Mouse (Mus musculus) stomach, postnatal 0 days (tissue): ENCODE results near the gene BC024063. TPM values are rescaled to one million over a fixed set of nuclear protein-coding genes. Genes with fewer than 3 reads are reported as not detected.

Experiments used
- ATAC-seq: fragments of 200-750 bp; cut with Nextera tagmentation; 2 replicates; pipeline ENCODE4 v1.8.0; 2017; ENCODE audit not compliant: low FRiP score, low TSS enrichment
- DNase-seq: peaks from one replicate; pipeline ENCODE4 v3.0.0-alpha.2; 2016; ENCODE audit warnings: low spot score
- H3K27ac ChIP-seq: fragments of 300-500 bp; sonication (generic); replicated peaks from 2 replicates; pipeline ENCODE4 v1.5.1; 2014; ENCODE audit warnings: mild to moderate bottlenecking, control low read depth
- H3K27me3 ChIP-seq: fragments of 300-500 bp; sonication (generic); 2 replicates; pipeline ENCODE4 v1.6.1; 2014; ENCODE audit warnings: low read length; ENCODE audit not compliant: control insufficient read depth, insufficient read depth
- H3K36me3 ChIP-seq: fragments of 300-500 bp; sonication (generic); 2 replicates; pipeline ENCODE4 v1.6.1; 2014; ENCODE audit warnings: low read length, mixed read lengths; ENCODE audit not compliant: control insufficient read depth, insufficient read depth
- H3K4me1 ChIP-seq: fragments of 300-500 bp; sonication (generic); replicated peaks from 2 replicates; pipeline ENCODE4 v1.6.1; 2014; ENCODE audit warnings: antibody characterized with exemption; ENCODE audit not compliant: control insufficient read depth, insufficient read depth
- H3K4me2 ChIP-seq: fragments of 300-500 bp; sonication (generic); replicated peaks from 2 replicates; pipeline ENCODE4 v1.6.1; 2014; ENCODE audit warnings: low read depth, mild to moderate bottlenecking, control low read depth, moderate library complexity
- H3K4me3 ChIP-seq: fragments of 300-500 bp; sonication (generic); 2 replicates; pipeline ENCODE4 v1.5.1; 2014; ENCODE audit warnings: low read depth, low read length, control low read depth
- H3K9ac ChIP-seq: fragments of 300-500 bp; sonication (generic); 2 replicates; pipeline ENCODE4 v1.6.1; 2014; ENCODE audit warnings: mild to moderate bottlenecking, low read length, control low read depth, mixed read lengths
- H3K9me3 ChIP-seq: fragments of 300-500 bp; sonication (generic); 2 replicates; pipeline ENCODE4 v1.6.1; 2016; ENCODE audit warnings: low read length; ENCODE audit not compliant: control insufficient read depth
- CTCF ChIP-seq: IDR thresholded peaks from 2 replicates; pipeline ENCODE4 v1.5.1; 2016; ENCODE audit warnings: antibody characterized with exemption, low read depth, mild to moderate bottlenecking, moderate library complexity
- EP300 ChIP-seq: optimal IDR thresholded peaks from 2 replicates; pipeline ENCODE3; 2016; ENCODE audit warnings: antibody characterized with exemption
- WGBS: fragments of 180-500 bp; shearing (Covaris S2); extraction: QIAGEN DNeasy Blood & Tissue Kit; methylation state at CpG from one replicate; pipeline ENCODE4 v1.1.7; 2014; 5-methylcytosine and 5-hydroxymethylcytosine counted together
- polyA plus RNA-seq: library from polyadenylated mRNA; unstranded; fragments of >200 nt; fragmentation: Nextera tagmentation; extraction: Ambion mirVana; gene quantifications from 2 replicates; pipeline ENCODE4 v1.2.1, GENCODE M21; 2015

Gene BC024063
- polyA plus RNA-seq, 1 experiment from 2014 or later: 0.97 TPM

DNA sequence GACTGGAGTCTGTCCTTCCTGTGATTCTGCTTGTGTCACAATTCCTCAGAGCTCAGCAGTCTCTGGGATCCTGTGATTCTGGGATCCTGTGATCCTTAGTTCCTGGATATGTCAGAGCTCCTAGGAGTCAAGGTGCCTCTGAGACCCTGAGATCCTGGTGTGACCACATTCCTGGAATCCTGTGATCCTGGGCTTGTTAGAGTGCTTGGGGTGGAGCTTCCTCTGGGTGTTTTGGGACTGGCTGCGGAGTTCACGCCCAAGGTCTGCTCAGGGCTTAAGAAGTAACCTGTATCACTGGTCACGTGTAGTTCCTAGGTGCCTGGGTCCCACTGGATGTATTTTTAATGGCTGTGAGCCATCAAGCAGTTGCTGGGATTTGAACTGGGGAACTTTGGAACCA is 34.1 kb downstream of the BC024063 start:
- no peaks in the 10 kb centered on the region for H3K9me3 ChIP-seq
- H3K4me3 ChIP-seq: no peak overlapping the region
- H3K9ac ChIP-seq: no peak overlapping the region
- ATAC-seq (no peak), DNase-seq (no peak)
- TF ChIP-seq EP300: no peak
- TF ChIP-seq CTCF: no peak
- H3K36me3 ChIP-seq: no peaks in the 10 kb centered on the region
- no peak overlapping the region for H3K27ac ChIP-seq
- no peak overlapping the region for H3K4me2 ChIP-seq
- 87% methylated on average over 3 of the region's 3 CpGs for WGBS
- no peaks in the 10 kb centered on the region for H3K27me3 ChIP-seq
- no peaks in the 10 kb centered on the region for H3K4me1 ChIP-seq

DNA sequence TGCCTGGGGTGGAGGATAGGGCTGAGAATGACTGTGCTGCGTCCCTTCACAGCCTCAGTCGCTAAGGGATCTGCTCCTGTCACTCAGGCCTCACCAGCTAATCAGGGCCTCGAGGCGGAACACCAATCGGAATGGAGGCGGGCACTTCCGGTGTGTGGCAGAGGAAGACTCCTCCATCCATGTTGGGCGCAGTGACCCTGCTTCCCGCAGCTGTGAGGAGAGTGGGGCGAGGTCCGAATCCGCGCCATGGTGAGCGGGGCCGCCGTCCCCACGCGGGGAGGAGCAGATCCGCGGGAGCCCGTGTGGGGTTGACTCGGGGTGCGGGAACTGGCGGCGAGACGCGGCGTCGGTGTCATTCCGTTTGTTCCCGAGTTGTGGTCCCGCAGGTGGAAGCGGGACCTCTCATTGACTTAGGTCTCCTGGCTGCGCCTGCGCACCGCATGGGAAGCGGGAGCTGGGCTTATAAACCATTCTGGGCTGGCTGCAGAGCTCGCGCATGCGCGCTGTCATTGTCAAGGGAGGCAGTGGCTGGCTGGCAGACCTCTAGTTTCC is 44.8 kb downstream of the BC024063 start, which contains the start of gene AU041133:
TSS of gene AU041133 (plus strand) at position 164 of the 552 bp plus-strand sequence.
- DNase-seq (peak; percentile 89), ATAC-seq (peak; percentile 99)
- no peaks in the 10 kb centered on the region for H3K27me3 ChIP-seq
- WGBS: under 1% methylated on average over 41 of the region's 41 CpGs
- H3K4me2 ChIP-seq: peak within 1 kb of the TSS; percentile 65
- no peak for TF ChIP-seq CTCF
- no peak for TF ChIP-seq EP300
- H3K4me3 ChIP-seq: peak within 1 kb of the TSS; percentile 72
- H3K36me3 ChIP-seq: no peaks in the 10 kb centered on the region
- H3K9ac ChIP-seq: peak within 1 kb of the TSS; percentile 75
- 0 out of 2 replicates have a peak, but pooled peaks cover 2% of the 10 kb centered on the region for H3K9me3 ChIP-seq
- H3K4me1 ChIP-seq: no peaks in the 10 kb centered on the region
- H3K27ac ChIP-seq: peak within 1 kb of the TSS; percentile 80

DNA sequence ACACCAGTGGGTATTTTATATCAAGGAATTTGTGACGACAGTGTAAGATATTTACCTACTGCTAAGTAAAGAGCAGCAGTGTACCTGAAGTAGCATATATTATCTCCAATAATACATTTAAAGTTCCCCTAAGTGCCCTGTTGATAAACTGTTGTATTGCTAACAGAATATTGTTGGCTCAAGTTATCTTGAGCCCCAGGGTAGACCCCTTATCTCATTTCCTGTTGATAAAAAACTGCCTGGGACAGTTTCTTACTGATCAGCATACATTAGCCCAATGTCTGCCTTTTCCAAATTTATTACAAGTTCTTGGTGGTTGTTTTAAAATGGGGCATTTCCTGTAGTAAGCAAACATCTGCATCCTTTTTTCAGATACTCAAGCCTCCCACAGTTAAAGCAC is 62.1 kb downstream of the BC024063 start:
- WGBS: 79% methylated on average over 1 of the region's 1 CpGs
- Histone ChIP-seq H3K4me3 (no peak overlapping the region), H3K4me1 (no peaks in the 10 kb centered on the region), H3K9ac (no peak overlapping the region), H3K27me3 (no peaks in the 10 kb centered on the region), H3K4me2 (no peak overlapping the region), H3K9me3 (peaks cover 18% of the 10 kb centered on the region; the same call in 1 of the 2 replicates), H3K36me3 (peaks cover 6% of the 10 kb centered on the region; the same call in 1 of the 2 replicates), H3K27ac (no peak overlapping the region)
- TF ChIP-seq CTCF (no peak), EP300 (no peak)
- DNase-seq: no peak
- no peak for ATAC-seq

GRCm38 (mm10) chr10:82147571-82147970 is 64.4 kb downstream of the BC024063 start:
- no peak for ATAC-seq
- Histone ChIP-seq H3K9me3 (peaks cover 26% of the 10 kb centered on the region), H3K9ac (no peak overlapping the region), H3K4me1 (no peaks in the 10 kb centered on the region), H3K27me3 (no peaks in the 10 kb centered on the region), H3K27ac (no peak overlapping the region), H3K36me3 (peaks cover 14% of the 10 kb centered on the region), H3K4me2 (no peak overlapping the region), H3K4me3 (no peak overlapping the region)
- 79% methylated on average over 4 of the region's 4 CpGs for WGBS
- TF ChIP-seq CTCF: no peak
- TF ChIP-seq EP300: no peak
- no peak for DNase-seq

Other genes starting within 250 kb of the BC024063 start
- gene Gm32687, start 219.4 kb upstream of the BC024063 start, polyA plus RNA-seq: 4.0 and 4.6 TPM in 2 replicates
- 0.68 and 0.89 TPM in 2 replicates for gene Zfp781, start 152.9 kb upstream of the BC024063 start, polyA plus RNA-seq
- gene Zfp873, start 35.2 kb upstream of the BC024063 start, polyA plus RNA-seq: 5.1 and 5.3 TPM in 2 replicates
- 2.7 TPM in 2 replicates for gene AU041133, start 44.7 kb downstream of the BC024063 start, polyA plus RNA-seq
- 7.7 and 7.8 TPM in 2 replicates for gene Zfp938, start 157.9 kb downstream of the BC024063 start, polyA plus RNA-seq
- gene 4932415D10Rik, start 233.2 kb downstream of the BC024063 start, polyA plus RNA-seq: not detected in 2 replicates